Mouse (Mus musculus) kidney, adult 8-10 months (tissue): ENCODE measurements around the gene Tpd52l2.
A peak's percentile ranks its signal among the peaks of the same experiment; 100 is the strongest.

Experiments used
- DNase-seq, 2 experiments: peaks; one replicate each; pipeline ENCODE4 v3.0.0; 2022

Tpd52l2 gene

GRCm38 (mm10) chr2:181496831-181497547 is at the start of gene Tpd52l2:
Gene Tpd52l2 (plus strand): TSS chr2:181497142.
- peak; percentile 94 to 95 for DNase-seq

- no peak for DNase-seq
Observed at GRCm38 (mm10) chr2:181452181-181452580, 44.8 kb upstream of the Tpd52l2 start.

DNA sequence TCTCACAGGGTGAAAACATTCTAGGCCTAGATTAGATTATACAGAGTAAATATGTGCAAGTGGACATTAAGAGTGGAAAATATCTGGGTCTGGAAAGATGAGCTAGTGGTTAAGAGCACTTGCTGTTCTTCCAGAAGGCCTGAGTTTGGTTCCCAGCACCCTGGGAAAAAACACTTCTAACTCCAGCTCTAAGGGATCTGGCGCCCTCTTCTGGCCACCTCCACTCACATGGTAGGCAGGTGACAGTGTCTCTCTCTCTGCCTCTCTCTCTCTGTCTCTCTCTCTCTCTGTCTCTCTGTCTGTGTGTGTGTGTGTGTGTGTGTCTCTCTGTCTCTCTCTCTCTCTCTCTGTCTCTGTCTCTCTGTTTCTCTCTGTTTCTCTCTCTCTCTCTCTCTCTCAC is 43.7 kb upstream of the Tpd52l2 start:
- DNase-seq, result no peak

GRCm38 (mm10) chr2:181455899-181456298 is 41.0 kb upstream of the Tpd52l2 start:
- peak in 1 of 2 experiments; percentile 44 for DNase-seq

DNA sequence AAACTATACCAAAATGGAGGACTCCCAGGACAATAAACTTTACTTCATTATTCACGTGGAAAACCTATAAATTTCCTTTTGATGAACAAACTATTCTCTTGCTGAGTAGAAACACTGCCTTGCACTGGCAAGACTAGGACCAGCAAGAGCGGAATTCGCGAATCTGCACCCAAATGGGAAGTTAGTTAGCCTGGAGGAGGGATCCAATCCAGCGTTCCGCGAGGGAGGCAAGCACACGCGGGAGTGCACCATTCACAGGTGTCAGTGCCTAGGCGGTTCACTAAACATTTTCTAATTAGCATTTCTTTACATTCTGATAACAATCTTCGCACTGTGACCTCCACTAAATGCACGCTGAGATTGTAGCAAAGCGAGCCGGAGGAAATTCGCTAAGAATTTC is 39.1 kb upstream of the Tpd52l2 start:
- no peak for DNase-seq

GRCm38 (mm10) chr2:181458411-181459152 is 38.4 kb upstream of the Tpd52l2 start:
- no peak for DNase-seq

GRCm38 (mm10) chr2:181459153-181459672 is 37.7 kb upstream of the Tpd52l2 start, which contains the start of gene Zbtb46:
Gene Zbtb46 (minus strand): TSS chr2:181459426.
- peak; percentile 81 to 83 for DNase-seq

GRCm38 (mm10) chr2:181459673-181460621 is 37.0 kb upstream of the Tpd52l2 start:
- DNase-seq, result peak; percentile 64 to 74

DNA sequence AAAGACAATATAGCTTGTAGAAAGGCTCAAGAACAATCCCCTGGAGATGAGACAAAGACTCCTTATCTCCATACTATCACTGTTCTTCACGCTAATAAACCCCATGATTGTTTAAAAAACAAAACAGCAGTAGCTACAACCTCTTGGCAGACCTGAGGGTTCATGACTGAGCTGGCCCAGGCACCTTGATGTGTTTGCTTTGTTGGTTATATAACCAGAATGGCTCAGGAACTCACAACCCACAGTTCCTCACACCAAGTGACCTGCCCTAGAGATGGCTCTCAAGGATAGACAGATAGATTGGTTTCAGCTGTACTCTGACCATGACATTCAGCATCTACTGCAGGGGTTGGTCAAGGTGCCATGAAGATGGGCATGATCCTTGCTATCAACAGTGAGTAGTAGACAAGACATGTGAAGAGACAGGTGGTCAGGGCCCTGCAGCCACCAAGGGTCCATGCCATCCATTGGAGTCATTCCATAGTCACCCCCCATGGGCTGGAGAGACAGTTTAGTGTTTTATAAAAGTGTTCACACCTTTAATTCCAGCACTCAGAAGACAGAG is 35.3 kb upstream of the Tpd52l2 start:
- DNase-seq, result no peak

GRCm38 (mm10) chr2:181462604-181463003 is 34.3 kb upstream of the Tpd52l2 start:
- no peak for DNase-seq

GRCm38 (mm10) chr2:181463008-181463738 is 33.8 kb upstream of the Tpd52l2 start:
- peak; percentile 51 to 67 for DNase-seq

GRCm38 (mm10) chr2:181465423-181465822 is 31.5 kb upstream of the Tpd52l2 start:
- DNase-seq, result no peak

DNA sequence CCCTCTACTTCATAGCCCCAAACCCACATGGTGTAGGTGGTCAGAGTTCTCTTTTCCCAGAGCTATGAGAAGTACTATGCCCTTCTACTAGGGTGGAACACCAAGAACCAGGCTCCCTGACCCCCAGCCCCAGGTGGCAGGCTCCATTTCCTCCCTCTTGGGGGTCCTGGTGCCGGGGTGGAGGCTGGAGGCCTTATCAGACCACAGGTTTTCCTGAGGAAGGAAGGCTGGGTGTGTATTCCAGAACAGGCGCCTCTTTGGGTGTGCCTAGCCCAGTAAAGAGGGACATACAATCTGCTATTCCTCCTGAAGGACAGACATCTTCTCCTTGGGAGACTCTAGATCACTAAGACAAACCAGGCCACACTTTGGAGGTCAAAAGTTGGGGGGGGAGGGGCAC is 26.7 kb upstream of the Tpd52l2 start:
- no peak for DNase-seq

DNA sequence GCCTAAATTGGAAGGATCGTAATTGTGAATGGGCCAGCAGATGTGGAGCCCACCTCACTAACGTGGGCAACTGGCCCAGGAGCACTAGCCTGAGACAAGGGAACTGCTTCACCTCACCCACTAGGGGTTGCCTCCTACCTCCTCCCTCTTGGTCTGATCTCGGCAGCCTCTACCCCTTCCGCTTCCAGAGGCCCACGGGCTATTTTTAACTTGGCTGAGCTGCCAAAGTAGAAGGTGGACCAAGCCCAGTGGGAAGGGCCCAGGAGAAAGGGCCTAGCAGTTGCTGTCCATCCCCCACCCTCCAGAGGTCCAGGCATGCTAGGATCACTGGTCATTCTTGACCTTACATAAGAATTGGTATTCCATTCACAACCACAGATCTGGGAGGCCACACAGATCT is 25.7 kb upstream of the Tpd52l2 start:
- peak; percentile 61 to 75 for DNase-seq

- peak in 1 of 2 experiments; percentile 47 for DNase-seq
Observed at GRCm38 (mm10) chr2:181472256-181472827, 24.6 kb upstream of the Tpd52l2 start.

DNA sequence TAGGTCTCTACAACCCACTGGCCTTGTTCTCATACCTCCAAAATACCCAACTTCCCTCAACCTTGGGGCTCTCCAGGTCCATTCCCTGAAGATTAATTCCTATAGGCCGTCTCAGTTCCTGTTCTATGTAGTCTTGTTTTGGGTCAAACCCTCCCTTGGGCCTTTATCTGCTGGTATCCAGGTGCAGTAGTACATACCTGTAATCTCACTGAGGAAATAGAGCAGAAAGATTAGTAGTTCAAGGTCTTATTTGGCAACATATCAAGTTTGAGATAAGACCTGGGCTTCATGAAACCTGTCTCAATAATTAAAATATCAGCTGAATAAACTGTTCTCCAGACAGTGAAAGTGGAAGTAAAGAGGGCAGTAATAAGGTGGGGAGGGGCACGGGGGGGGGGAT is 13.8 kb upstream of the Tpd52l2 start:
- DNase-seq, result no peak

DNA sequence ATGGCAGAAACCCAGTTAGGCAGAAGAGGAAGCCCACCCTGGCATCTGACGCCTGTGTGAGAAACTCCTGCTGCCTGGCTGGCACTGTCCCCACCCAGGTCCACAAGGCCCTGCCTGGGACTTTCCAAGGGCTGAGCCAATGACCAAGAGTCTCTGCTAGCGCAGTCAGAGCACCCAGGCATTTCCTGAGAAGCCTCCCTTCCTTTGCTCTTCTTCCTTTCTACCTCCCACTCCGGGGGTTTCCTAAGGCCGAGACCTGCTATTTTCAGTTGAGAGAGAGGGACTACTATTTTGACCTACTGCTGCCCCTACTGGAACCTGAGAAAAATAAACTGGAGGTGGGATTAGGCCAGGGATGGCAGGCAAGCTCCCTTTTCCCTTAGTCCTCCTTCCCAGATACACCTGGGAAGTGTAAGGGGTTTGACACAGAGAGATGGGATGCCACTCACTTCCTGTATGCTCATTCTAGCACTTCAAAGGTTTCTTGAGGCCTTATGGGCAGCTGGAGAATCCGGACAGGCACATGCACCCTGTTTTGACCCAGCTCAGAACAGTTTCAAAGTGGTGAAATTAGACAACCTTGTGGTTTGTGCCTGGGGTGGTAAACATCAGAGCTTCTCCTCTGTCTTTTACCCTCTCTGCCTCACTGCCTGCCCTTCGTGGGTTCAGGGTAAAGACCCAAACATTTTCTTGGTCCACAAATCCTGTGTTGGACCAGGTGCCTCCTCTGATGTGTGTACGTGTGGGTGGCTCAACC is 13.2 kb upstream of the Tpd52l2 start:
- peak; percentile 55 to 56 for DNase-seq

DNA sequence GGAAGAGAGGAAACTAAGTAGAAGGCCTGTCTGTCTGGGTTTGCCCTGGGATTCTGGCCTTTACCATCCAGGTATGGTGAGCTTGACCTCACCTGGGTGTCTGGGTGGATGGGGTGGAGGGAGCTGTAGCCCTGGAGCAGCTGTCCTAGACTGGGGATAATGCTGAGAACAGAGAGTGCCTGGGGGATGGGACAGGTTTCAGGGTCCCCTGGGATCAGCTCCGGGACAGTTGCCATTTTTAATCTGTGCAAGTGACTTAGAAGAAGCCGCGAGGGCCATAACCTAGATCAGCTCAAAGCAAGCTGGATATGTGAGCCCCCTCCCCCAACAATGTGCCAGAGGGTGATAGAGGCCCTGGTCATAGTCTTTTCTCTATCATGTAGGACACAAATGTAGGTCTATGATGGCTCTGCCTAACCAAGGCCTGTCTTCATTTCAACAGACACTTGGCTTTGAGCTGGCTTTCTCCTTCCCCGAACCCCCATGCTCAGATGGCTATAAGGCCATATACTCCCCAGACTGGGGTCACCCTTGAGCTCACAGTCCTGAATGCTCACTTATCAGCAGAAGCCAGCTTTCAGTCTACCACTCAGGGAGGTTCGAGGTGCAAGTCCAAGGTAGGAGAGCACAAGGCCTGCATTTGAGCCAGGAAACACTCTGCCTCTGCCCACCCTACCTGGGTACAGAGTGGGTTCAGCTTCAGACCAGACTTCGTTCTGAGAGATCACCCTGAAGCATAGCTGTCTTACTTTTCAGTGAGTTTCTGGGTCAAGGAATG is 12.3 kb upstream of the Tpd52l2 start:
- no peak for DNase-seq

GRCm38 (mm10) chr2:181485741-181486140 is 11.2 kb upstream of the Tpd52l2 start:
- no peak for DNase-seq
